Mouse (Mus musculus) limb, embryonic 14.5 days (tissue): Measurements from ENCODE around the gene Shb. TPM values are rescaled to one million over a fixed set of nuclear protein-coding genes. Genes with fewer than 3 reads are reported as not detected.

Experiments used
- ATAC-seq: fragments of 200-750 bp; cut with Nextera tagmentation; 2 replicates; pipeline ENCODE4 v1.8.0; 2017; ENCODE audit warnings: low read depth, moderate number of reproducible peaks, moderate TSS enrichment; ENCODE audit not compliant: low FRiP score
- DNase-seq: peaks from one replicate; pipeline ENCODE4 v3.0.0-alpha.2; 2015; ENCODE audit warnings: low spot score
- H3K27ac ChIP-seq: fragments of 300-500 bp; sonication (generic); replicated peaks from 2 replicates; pipeline ENCODE4 v1.5.1; 2014; ENCODE audit warnings: low read depth, mild to moderate bottlenecking, low read length, moderate library complexity, mixed read lengths
- H3K27me3 ChIP-seq: fragments of 300-500 bp; sonication (generic); 2 replicates; pipeline ENCODE4 v1.6.1; 2014; ENCODE audit warnings: low read length, mixed read lengths; ENCODE audit not compliant: control insufficient read depth, insufficient read depth
- H3K36me3 ChIP-seq: fragments of 300-500 bp; sonication (generic); 2 replicates; pipeline ENCODE4 v1.6.1; 2014; ENCODE audit warnings: mild to moderate bottlenecking, low read length, moderate library complexity, mixed read lengths; ENCODE audit not compliant: control insufficient read depth, insufficient read depth
- H3K4me1 ChIP-seq: fragments of 300-500 bp; sonication (generic); 2 replicates; pipeline ENCODE4 v1.6.1; 2014; ENCODE audit warnings: antibody characterized with exemption, low read length, mixed read lengths; ENCODE audit not compliant: control insufficient read depth, insufficient read depth
- H3K4me2 ChIP-seq: fragments of 300-500 bp; sonication (generic); replicated peaks from 2 replicates; pipeline ENCODE4 v1.6.1; 2014; ENCODE audit warnings: low read depth, mild to moderate bottlenecking, low read length, moderate library complexity; ENCODE audit not compliant: severe bottlenecking
- H3K4me3 ChIP-seq: fragments of 300-500 bp; sonication (generic); replicated peaks from 2 replicates; pipeline ENCODE4 v1.5.1; 2014; ENCODE audit warnings: low read length
- H3K9ac ChIP-seq: fragments of 300-500 bp; sonication (generic); 2 replicates; pipeline ENCODE4 v1.6.1; 2014; ENCODE audit warnings: mild to moderate bottlenecking, low read depth, low read length, moderate library complexity; ENCODE audit not compliant: severe bottlenecking
- H3K9me3 ChIP-seq: fragments of 300-500 bp; sonication (generic); 2 replicates; pipeline ENCODE4 v1.6.1; 2016; ENCODE audit warnings: low read length; ENCODE audit not compliant: control insufficient read depth
- POLR2A ChIP-seq: fragments of 200-500 bp; IDR thresholded peaks from 2 replicates; pipeline ENCODE4 v1.8.0; 2012; ENCODE audit warnings: inconsistent platforms, mild to moderate bottlenecking, moderate library complexity, borderline replicate concordance; ENCODE audit not compliant: insufficient read depth, insufficient read length; ENCODE audit errors: extremely low read depth
- WGBS: fragments of 180-500 bp; shearing (Covaris S2); extraction: QIAGEN DNeasy Blood & Tissue Kit; methylation state at CpG from one replicate; pipeline ENCODE4 v1.1.7; 2014; 5-methylcytosine and 5-hydroxymethylcytosine counted together
- polyA plus RNA-seq, 2 experiments: library from polyadenylated mRNA; depleted of rRNA in 1 of 2; stranded (reverse) in 1 of 2; unstranded in 1 of 2; fragments of >200 nt; fragmentation: Nextera tagmentation in 1 of 2; extraction: Ambion mirVana in 1 of 2; gene quantifications; 2 replicates each; pipeline versions ENCODE4 v1.2.1 to v1.2.3; 2012 to 2014

Shb gene
- polyA plus RNA-seq, 2 experiments: 10.6 to 19.0 TPM

- WGBS: 33% methylated on average over 2 of the region's 4 CpGs
- H3K4me1 ChIP-seq: 0 out of 2 replicates have a peak, but pooled peaks cover under 1% of the 10 kb centered on the region
- no peaks in the 10 kb centered on the region for H3K9me3 ChIP-seq
- TF ChIP-seq POLR2A: no peak
- no peak overlapping the region for H3K4me3 ChIP-seq
- no peaks in the 10 kb centered on the region for H3K27me3 ChIP-seq
- ATAC-seq: peak; percentile 68
- H3K36me3 ChIP-seq: peaks cover 25% of the 10 kb centered on the region
- no peak overlapping the region for H3K4me2 ChIP-seq
- H3K9ac ChIP-seq: no peak overlapping the region
- no peak for DNase-seq
- no peak overlapping the region for H3K27ac ChIP-seq
Observed at GRCm38 (mm10) chr4:45444813-45445212, 87.5 kb downstream of the Shb start.

- Histone ChIP-seq H3K4me2 (no peak overlapping the region), H3K4me3 (no peak overlapping the region), H3K4me1 (peaks cover 7% of the 10 kb centered on the region; the same call in 1 of the 2 replicates), H3K9me3 (no peaks in the 10 kb centered on the region), H3K9ac (no peak overlapping the region), H3K36me3 (peaks cover 25% of the 10 kb centered on the region), H3K27me3 (no peaks in the 10 kb centered on the region), H3K27ac (no peak overlapping the region)
- WGBS: 75% methylated on average over 7 of the region's 7 CpGs
- ATAC-seq (no peak), DNase-seq (no peak)
- no peak for TF ChIP-seq POLR2A
Observed at GRCm38 (mm10) chr4:45443652-45444051, 88.6 kb downstream of the Shb start.

GRCm38 (mm10) chr4:45442237-45442636 lies 90.0 kb downstream of the Shb start:
- peaks cover 25% of the 10 kb centered on the region for H3K36me3 ChIP-seq
- no peak for TF ChIP-seq POLR2A
- no peaks in the 10 kb centered on the region for H3K27me3 ChIP-seq
- H3K27ac ChIP-seq: no peak overlapping the region
- no peak for DNase-seq
- WGBS: 70% methylated on average over 3 of the region's 3 CpGs
- no peak overlapping the region for H3K4me2 ChIP-seq
- H3K4me1 ChIP-seq: peaks cover 11% of the 10 kb centered on the region
- no peaks in the 10 kb centered on the region for H3K9me3 ChIP-seq
- no peak overlapping the region for H3K9ac ChIP-seq
- H3K4me3 ChIP-seq: no peak overlapping the region
- ATAC-seq: no peak

GRCm38 (mm10) chr4:45441778-45442177 lies 90.5 kb downstream of the Shb start:
- no peaks in the 10 kb centered on the region for H3K27me3 ChIP-seq
- H3K4me2 ChIP-seq: no peak overlapping the region
- no peak for TF ChIP-seq POLR2A
- 55% methylated on average over 1 of the region's 1 CpGs for WGBS
- DNase-seq: no peak
- H3K36me3 ChIP-seq: peaks cover 20% of the 10 kb centered on the region
- H3K4me3 ChIP-seq: no peak overlapping the region
- no peak overlapping the region for H3K27ac ChIP-seq
- no peak overlapping the region for H3K9ac ChIP-seq
- ATAC-seq: no peak
- H3K9me3 ChIP-seq: no peaks in the 10 kb centered on the region
- peaks cover 15% of the 10 kb centered on the region for H3K4me1 ChIP-seq

- H3K9ac ChIP-seq: no peak overlapping the region
- no peak overlapping the region for H3K27ac ChIP-seq
- ATAC-seq (no peak), DNase-seq (no peak)
- H3K4me1 ChIP-seq: peaks cover 40% of the 10 kb centered on the region
- TF ChIP-seq POLR2A: no peak
- 6% methylated on average over 5 of the region's 5 CpGs for WGBS
- no peaks in the 10 kb centered on the region for H3K27me3 ChIP-seq
- H3K4me3 ChIP-seq: no peak overlapping the region
- no peak overlapping the region for H3K4me2 ChIP-seq
- H3K36me3 ChIP-seq: peaks cover 8% of the 10 kb centered on the region
- H3K9me3 ChIP-seq: no peaks in the 10 kb centered on the region
Observed at GRCm38 (mm10) chr4:45439281-45439680, 93.0 kb downstream of the Shb start.

- Histone ChIP-seq H3K9me3 (no peaks in the 10 kb centered on the region), H3K27me3 (no peaks in the 10 kb centered on the region), H3K4me1 (peaks cover 56% of the 10 kb centered on the region), H3K27ac (no peak overlapping the region), H3K4me3 (no peak overlapping the region), H3K36me3 (no peaks in the 10 kb centered on the region), H3K9ac (no peak overlapping the region), H3K4me2 (no peak overlapping the region)
- DNase-seq: no peak
- TF ChIP-seq POLR2A: no peak
- 35% methylated on average over 3 of the region's 3 CpGs for WGBS
- ATAC-seq: peak; percentile 28; the same call in 1 of the 2 replicates
Observed at GRCm38 (mm10) chr4:45437010-45437409, 95.3 kb downstream of the Shb start.
